Mouse (Mus musculus): ENCODE measurements at regions not wholly inside any gene's neighbourhood (a gene's known extent, or its start where the extent isn't known, plus 50 kb on each side); places are given as distances from the start of the nearest gene placed in this dataset.
"Not testable (repeated sequence)": the region's sequence is repeated elsewhere in the genome, so short reads cannot be mapped to it uniquely, and the experiment has no call there.

DNA sequence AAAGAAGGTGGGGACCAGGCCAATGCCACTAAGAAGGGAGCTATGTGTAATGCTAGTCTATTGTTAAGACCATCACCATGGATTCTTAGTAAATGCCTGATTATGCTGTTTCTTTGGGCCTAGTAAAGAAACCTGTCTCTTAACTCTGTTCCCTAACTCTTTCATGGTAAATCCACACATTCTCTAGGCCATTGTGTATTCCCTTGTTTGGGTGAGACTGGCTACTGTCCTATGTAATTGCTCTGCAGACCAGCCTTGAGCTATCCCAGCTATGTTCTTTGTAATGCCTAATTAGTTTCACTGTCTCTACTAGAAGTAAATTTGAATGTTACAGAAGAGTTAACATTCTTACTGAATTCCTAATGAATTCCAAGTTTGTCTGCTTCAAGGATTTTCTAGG is 186.9 kb upstream of the Gm10750 start:
- no peak for DNase-seq (ENCODE audit: low spot score in 2 of 2)

- DNase-seq (ENCODE audit: low spot score in 2 of 2): no peak
These were observed 178.7 kb upstream of the Gm10750 start for GRCm38 (mm10) chr2:149195736-149196135.

DNA sequence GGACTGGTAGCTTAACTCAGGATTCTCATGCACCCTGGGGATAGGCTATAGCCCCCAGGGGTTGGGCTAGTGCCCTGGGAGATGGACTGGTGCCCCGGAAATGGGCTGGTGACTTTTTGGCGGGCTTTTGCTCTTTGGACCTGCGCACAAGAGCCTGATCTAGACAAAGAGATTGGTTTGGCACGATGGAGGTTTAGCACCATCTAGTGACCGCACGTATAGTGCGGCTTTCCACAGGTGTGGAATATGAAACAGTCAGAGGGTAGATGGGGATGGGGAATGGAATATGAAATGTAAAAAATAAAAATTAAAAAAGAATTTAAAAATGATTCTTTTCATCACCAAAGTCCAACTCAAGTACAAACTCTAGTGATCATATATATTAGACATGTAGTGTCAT is 141.4 kb upstream of the Gm10750 start:
- DNase-seq (ENCODE audit: low spot score in 2 of 2): peak; percentile 0 to 2

GRCm38 (mm10) chr2:149109551-149109950 is 92.5 kb upstream of the Gm10750 start:
- DNase-seq (ENCODE audit: low spot score in 2 of 2): not testable (repeated sequence)

DNA sequence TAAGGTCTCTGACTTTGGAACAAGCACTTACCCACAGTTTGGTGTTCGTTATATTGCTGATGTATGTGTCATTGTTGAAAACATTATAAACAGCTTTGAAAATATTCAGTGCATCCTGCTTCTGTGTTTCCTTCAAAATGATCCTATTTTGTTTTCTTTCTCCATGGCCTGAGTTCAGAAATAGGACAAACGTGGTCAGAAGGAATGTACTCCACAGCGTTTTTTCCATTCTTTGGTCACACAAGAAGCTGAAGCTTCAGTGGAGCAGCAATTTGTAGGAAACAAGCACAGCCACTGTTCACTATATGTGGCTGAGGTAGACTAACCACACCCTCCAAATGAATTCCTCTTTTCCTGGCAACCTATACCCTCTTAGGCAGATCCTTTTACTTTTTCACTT is 75.1 kb upstream of the Gm10750 start:
- no peak for DNase-seq (ENCODE audit: low spot score in 2 of 2)

All from frontal cortex, postnatal 36 days (tissue).